Mouse (Mus musculus): ENCODE measurements around the gene Thoc3.
A peak's percentile ranks its signal among the peaks of the same experiment; 100 is the strongest.
"Not testable (repeated sequence)": the region's sequence is repeated elsewhere in the genome, so short reads cannot be mapped to it uniquely, and the experiment has no call there.

Thoc3 gene

GRCm38 (mm10) chr13:54468098-54469011 lies at the start of gene Thoc3:
TSS of gene Thoc3 (minus strand) at chr13:54468849.
- DNase-seq (ENCODE audit: low spot score) = peak; percentile 80

- no peak for DNase-seq (ENCODE audit: low spot score)
Measured at GRCm38 (mm10) chr13:54505920-54506319, 37.3 kb upstream of the Thoc3 start.

DNA sequence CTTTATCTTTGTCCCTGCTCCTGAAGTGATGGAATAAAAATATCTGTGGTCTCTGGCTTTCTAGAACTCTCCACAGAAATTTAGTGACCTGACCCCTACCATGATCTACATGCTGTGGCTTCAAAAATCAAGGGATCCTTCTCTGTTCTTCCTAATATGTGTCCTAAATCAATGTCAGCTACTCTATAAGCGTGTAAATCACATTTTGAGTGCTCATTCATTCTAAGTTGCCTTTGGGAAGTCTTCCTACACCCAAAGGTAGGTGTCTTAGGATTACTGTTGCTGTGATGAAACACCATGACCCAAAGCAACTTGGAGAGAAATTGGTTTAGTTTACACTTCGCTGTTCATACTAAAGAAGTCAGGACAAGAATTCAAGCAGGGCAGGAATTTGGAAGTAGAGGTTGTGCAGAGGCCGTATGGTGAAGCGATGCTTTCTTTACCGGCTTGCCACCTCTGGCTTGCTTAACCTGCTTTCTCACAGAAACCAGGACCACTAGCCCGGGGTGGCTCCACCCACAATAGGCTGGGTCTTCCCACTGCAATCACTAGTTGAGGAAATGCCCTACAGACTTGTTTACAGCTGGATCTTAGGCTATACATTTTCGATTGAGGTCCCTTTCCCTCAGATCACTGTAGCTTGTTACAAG lies 36.1 kb upstream of the Thoc3 start:
- DNase-seq (ENCODE audit: low spot score) = no peak

- peak; percentile 53 for DNase-seq (ENCODE audit: low spot score)
Measured at GRCm38 (mm10) chr13:54503604-54504521, 35.2 kb upstream of the Thoc3 start, which contains the start of gene Simc1. TSS of gene Simc1 (plus strand) at chr13:54503779.

- no peak for DNase-seq (ENCODE audit: low spot score)
Measured at GRCm38 (mm10) chr13:54503278-54503603, 34.6 kb upstream of the Thoc3 start.

GRCm38 (mm10) chr13:54501957-54502690 lies 33.5 kb upstream of the Thoc3 start:
- DNase-seq (ENCODE audit: low spot score) = no peak

DNA sequence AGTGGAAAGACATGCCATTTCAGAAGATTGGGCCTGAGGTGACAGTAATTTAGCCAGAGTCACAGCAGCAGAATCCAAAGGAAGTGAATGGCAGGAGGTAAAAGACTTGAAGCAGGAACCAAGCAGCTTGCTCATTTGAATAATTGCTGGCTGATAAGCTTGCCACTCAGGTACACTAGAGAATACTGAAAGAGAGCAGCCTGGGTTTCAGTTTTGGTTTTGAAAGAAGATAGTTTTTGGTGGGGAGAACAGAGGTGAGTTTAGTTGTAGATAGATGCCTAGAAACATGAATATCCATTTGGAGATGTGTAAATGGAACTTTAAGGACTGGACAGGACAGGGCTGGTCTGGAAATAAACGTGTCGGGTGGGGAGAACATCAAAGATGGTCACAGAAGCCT lies 32.7 kb upstream of the Thoc3 start:
- DNase-seq (ENCODE audit: low spot score) = no peak

DNA sequence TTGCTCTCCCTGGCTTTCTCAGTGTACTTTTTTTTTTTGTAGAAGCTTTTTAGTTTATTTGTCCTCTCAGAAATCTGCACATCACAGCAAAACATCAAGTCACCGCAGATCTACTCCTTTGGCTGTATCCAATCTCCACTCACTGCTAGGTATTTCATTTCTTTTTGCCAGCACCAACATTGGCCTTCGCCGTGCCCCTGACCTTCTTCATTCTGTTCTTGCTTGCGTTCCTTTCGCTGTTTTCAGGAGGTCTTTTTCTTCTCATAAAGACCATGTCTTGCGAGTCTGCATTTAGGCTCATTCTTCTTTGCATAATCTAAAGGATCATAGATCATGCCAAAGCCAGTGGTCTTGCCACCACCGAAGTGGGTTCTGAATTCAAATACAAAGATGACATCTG lies 30.9 kb upstream of the Thoc3 start:
- not testable (repeated sequence) for DNase-seq (ENCODE audit: low spot score)

- no peak for DNase-seq (ENCODE audit: low spot score)
Measured at GRCm38 (mm10) chr13:54491381-54491780, 22.7 kb upstream of the Thoc3 start.

- no peak for DNase-seq (ENCODE audit: low spot score)
Measured at GRCm38 (mm10) chr13:54490411-54490810, 21.8 kb upstream of the Thoc3 start.

GRCm38 (mm10) chr13:54481498-54481897 lies 12.8 kb upstream of the Thoc3 start:
- no peak for DNase-seq (ENCODE audit: low spot score)

DNA sequence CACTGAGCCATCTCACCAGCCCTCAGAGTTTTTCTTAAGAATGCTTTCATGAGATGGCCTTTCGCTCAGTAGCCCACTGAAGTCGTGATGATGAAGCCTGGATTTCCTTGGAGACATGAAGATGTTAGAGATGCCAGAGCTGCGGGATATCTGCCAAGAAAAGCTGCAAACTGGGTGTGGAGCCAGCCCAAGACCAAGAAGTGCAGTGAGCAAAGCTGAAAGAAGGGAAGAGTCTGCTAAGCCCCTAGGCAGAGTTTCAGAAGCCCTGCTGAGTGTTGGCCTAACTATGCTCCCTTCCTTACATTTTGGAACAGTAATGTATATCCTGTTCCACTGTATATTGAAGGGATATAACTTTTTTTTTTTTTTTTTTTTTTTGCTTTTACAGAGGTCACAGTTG lies 10.6 kb upstream of the Thoc3 start:
- DNase-seq (ENCODE audit: low spot score) = no peak

DNA sequence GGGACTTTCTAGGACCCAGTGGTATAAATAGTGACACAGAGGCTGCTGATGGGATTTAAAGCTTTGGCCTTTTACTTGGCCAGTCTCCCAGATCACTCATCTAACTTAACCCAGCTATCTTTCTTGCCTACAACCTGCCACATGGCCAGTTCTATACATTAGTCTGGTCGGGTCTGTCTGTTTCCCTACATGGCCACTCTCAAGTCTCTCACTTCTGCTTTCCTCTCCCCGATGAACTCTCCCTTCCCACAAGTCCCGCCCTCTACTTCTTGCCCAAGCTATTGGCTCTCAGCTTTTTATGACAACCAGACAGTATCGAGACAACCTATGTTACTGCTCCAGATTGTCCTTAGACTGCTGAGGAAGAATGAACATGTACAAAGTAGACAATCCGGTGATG lies 7.1 kb upstream of the Thoc3 start:
- DNase-seq (ENCODE audit: low spot score) = no peak

GRCm38 (mm10) chr13:54474996-54475395 lies 6.3 kb upstream of the Thoc3 start:
- DNase-seq (ENCODE audit: low spot score) = no peak

DNA sequence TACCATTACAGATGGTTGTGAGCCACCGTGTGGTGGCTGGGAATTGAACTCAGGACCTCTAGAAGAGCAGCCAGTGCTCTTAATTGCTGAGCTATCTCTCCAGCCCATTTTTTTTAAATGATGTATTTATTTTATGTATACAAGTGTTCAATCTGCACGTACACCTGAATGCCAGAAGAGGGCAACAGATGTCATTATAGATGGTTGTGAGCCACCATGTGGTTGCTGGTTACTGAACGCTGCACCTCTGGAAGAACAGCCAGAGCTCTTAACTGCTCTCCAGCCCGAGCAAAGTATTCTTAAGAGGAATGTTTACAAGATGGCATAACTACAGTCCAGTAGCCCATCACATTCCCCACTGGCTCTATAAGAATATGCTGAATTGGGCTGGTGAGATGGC lies 3.3 kb upstream of the Thoc3 start:
- no peak for DNase-seq (ENCODE audit: low spot score)

DNA sequence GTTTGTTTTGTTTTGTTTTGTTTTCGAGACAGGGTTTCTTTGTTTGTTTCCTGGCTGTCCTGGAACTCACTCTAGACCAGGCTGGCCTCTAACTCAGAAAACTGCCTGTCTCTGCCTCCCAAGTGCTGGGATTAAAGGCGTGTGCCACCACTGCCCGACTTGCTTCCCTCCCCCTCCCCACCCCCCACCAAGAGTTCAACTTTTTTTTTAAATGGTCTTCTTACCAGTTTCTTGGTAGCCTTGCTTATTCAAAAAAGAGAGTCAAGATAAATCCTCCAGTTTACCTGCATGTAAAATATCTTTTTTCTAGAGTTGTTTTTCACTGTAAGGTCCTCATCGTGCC lies 334 bp upstream of the Thoc3 start:
- no peak for DNase-seq (ENCODE audit: low spot score)

DNA sequence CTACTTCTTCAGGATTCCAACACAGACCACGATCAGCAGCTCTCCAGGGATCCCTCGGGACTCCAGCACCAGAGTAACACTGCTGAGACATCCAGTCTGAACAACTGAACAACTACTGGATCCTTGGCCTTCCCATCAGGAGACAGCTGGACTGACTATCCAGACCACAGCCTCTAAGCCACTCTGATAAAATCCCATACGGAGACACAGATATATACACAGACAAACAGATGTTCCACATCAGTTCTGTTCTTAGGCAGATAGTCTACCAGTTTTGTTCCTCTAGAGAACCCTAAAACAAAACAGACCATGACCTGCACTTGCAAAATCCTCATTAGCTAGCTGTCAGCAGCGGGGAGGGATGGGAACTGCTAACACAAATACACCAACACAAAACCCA lies 9.4 kb downstream of the Thoc3 start:
- no peak for DNase-seq (ENCODE audit: low spot score)

DNA sequence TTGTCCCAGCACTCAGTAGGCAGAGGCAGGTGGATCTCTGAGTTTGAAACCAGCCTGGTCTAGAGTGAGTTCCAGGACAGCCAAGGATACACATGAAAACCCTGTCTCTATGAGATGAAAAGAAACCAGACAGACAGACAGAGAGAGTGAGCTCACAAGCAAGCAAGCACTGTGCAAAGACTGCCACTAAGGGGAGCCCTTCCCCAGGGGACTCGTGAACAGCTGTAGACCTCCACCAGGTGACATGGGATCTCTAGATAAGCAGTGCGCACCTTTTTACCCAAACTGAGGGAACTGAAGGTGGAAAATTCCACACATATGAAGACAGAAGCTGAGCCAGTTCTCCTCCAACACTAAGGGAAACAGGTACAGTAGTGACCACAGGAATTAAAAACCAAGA lies 11.6 kb downstream of the Thoc3 start:
- no peak for DNase-seq (ENCODE audit: low spot score)

GRCm38 (mm10) chr13:54447496-54448224 lies 21.0 kb downstream of the Thoc3 start:
- DNase-seq (ENCODE audit: low spot score) = no peak

- peak; percentile 23 for DNase-seq (ENCODE audit: low spot score)
Measured at GRCm38 (mm10) chr13:54446686-54447495, 21.8 kb downstream of the Thoc3 start.

Data from ovary, adult 18-20 months (tissue).